Mouse (Mus musculus) heart, embryonic 12.5 days (tissue): ENCODE results near the gene Pla2g1b. TPM values are rescaled to one million over a fixed set of nuclear protein-coding genes. Genes with fewer than 3 reads are reported as not detected.

ENCODE experiments used
- ATAC-seq: fragments of 200-750 bp; cut with Nextera tagmentation; 2 replicates; pipeline ENCODE4 v1.8.0; 2017; ENCODE audit warnings: moderate TSS enrichment, moderate library complexity; ENCODE audit not compliant: insufficient number of reproducible peaks, low FRiP score
- H3K27ac ChIP-seq: fragments of 300-500 bp; sonication (generic); 2 replicates; pipeline ENCODE4 v1.5.1; 2016; ENCODE audit warnings: mild to moderate bottlenecking, moderate library complexity; ENCODE audit not compliant: poor library complexity, severe bottlenecking
- H3K27me3 ChIP-seq: fragments of 300-500 bp; sonication (generic); replicated peaks from 2 replicates; pipeline ENCODE4 v1.6.1; 2016; ENCODE audit warnings: mild to moderate bottlenecking, moderate library complexity
- H3K36me3 ChIP-seq: fragments of 300-500 bp; sonication (generic); 2 replicates; pipeline ENCODE4 v1.6.1; 2016; ENCODE audit warnings: mild to moderate bottlenecking, moderate library complexity
- H3K4me1 ChIP-seq: fragments of 300-500 bp; sonication (generic); replicated peaks from 2 replicates; pipeline ENCODE4 v1.6.1; 2016; ENCODE audit warnings: mild to moderate bottlenecking
- H3K4me2 ChIP-seq: fragments of 300-500 bp; sonication (generic); 2 replicates; pipeline ENCODE4 v1.6.1; 2016; ENCODE audit warnings: mild to moderate bottlenecking, moderate library complexity
- H3K4me3 ChIP-seq: fragments of 300-500 bp; sonication (generic); 2 replicates; pipeline ENCODE4 v1.5.1; 2016; ENCODE audit warnings: mild to moderate bottlenecking
- H3K9ac ChIP-seq: fragments of 300-500 bp; sonication (generic); 2 replicates; pipeline ENCODE4 v1.6.1; 2016; ENCODE audit warnings: mild to moderate bottlenecking, moderate library complexity
- H3K9me3 ChIP-seq: fragments of 300-500 bp; sonication (generic); replicated peaks from 2 replicates; pipeline ENCODE4 v1.6.1; 2016; ENCODE audit warnings: mild to moderate bottlenecking, moderate library complexity
- WGBS: fragments of 180-500 bp; shearing (Covaris S2); methylation state at CpG from one replicate; pipeline ENCODE4 v1.1.7; 2016; 5-methylcytosine and 5-hydroxymethylcytosine counted together
- polyA plus RNA-seq: library from polyadenylated mRNA; unstranded; fragments of >200 nt; fragmentation: Nextera tagmentation; extraction: Ambion mirVana; gene quantifications from 2 replicates; pipeline ENCODE4 v1.2.1, GENCODE M21; 2016

The Pla2g1b gene
- polyA plus RNA-seq, 1 experiment from 2014 or later, result 0.72 TPM

- peak overlapping the region; percentile 67 for H3K4me2 ChIP-seq
- 9% methylated on average over 22 of the region's 22 CpGs for WGBS
- no peak overlapping the region for H3K27ac ChIP-seq
- ATAC-seq, result peak; percentile 77
- peaks cover 12% of the 10 kb centered on the region for H3K27me3 ChIP-seq
- H3K4me3 ChIP-seq, result peak overlapping the region; percentile 39
- H3K9ac ChIP-seq, result peak overlapping the region; percentile 39
- peaks cover 6% of the 10 kb centered on the region; the same call in 1 of the 2 replicates for H3K36me3 ChIP-seq
- no peaks in the 10 kb centered on the region for H3K9me3 ChIP-seq
- peaks cover 16% of the 10 kb centered on the region for H3K4me1 ChIP-seq
Measured at GRCm38 (mm10) chr5:115475337-115476106, 9.5 kb downstream of the Pla2g1b start.

GRCm38 (mm10) chr5:115476107-115476727 lies 10.2 kb downstream of the Pla2g1b start:
- Histone ChIP-seq H3K36me3 (peaks cover 6% of the 10 kb centered on the region; the same call in 1 of the 2 replicates), H3K4me1 (peaks cover 11% of the 10 kb centered on the region), H3K9me3 (no peaks in the 10 kb centered on the region), H3K27ac (no peak overlapping the region), H3K9ac (peak overlapping the region; percentile 39), H3K27me3 (peaks cover 18% of the 10 kb centered on the region), H3K4me2 (peak overlapping the region; percentile 67), H3K4me3 (peak overlapping the region; percentile 39)
- WGBS, result 35% methylated on average over 12 of the region's 12 CpGs
- ATAC-seq, result peak; percentile 33; the same call in 1 of the 2 replicates

- Histone ChIP-seq H3K27ac (no peak overlapping the region), H3K36me3 (peaks cover 11% of the 10 kb centered on the region), H3K9ac (no peak overlapping the region), H3K4me3 (no peak overlapping the region), H3K27me3 (peaks cover 35% of the 10 kb centered on the region), H3K4me1 (peaks cover 19% of the 10 kb centered on the region), H3K4me2 (0 out of 2 replicates have a peak overlapping the region, but pooled peaks have one; percentile 54), H3K9me3 (no peaks in the 10 kb centered on the region)
- 51% methylated on average over 15 of the region's 15 CpGs for WGBS
- no peak for ATAC-seq
Measured at GRCm38 (mm10) chr5:115479561-115479960, 13.5 kb downstream of the Pla2g1b start.

- Histone ChIP-seq H3K27ac (no peak overlapping the region), H3K9me3 (no peaks in the 10 kb centered on the region), H3K27me3 (peaks cover 35% of the 10 kb centered on the region), H3K4me1 (peaks cover 21% of the 10 kb centered on the region), H3K4me3 (peak overlapping the region; percentile 32), H3K4me2 (peak overlapping the region; percentile 54), H3K36me3 (peaks cover 11% of the 10 kb centered on the region), H3K9ac (peak overlapping the region; percentile 41; the same call in 1 of the 2 replicates)
- no peak for ATAC-seq
- WGBS, result 24% methylated on average over 27 of the region's 27 CpGs
Measured at GRCm38 (mm10) chr5:115480101-115480500, 14.0 kb downstream of the Pla2g1b start.

- H3K27ac ChIP-seq, result no peak overlapping the region
- H3K9me3 ChIP-seq, result no peaks in the 10 kb centered on the region
- H3K4me2 ChIP-seq, result peak overlapping the region; percentile 22
- H3K4me1 ChIP-seq, result peaks cover 11% of the 10 kb centered on the region
- peaks cover 5% of the 10 kb centered on the region; the same call in 1 of the 2 replicates for H3K36me3 ChIP-seq
- peaks cover 35% of the 10 kb centered on the region for H3K27me3 ChIP-seq
- 38% methylated on average over 38 of the region's 38 CpGs for WGBS
- 0 out of 2 replicates have a peak overlapping the region, but pooled peaks have one; percentile 15 for H3K9ac ChIP-seq
- no peak overlapping the region for H3K4me3 ChIP-seq
- ATAC-seq, result no peak
Measured at GRCm38 (mm10) chr5:115482390-115483265, 16.6 kb downstream of the Pla2g1b start.

- Histone ChIP-seq H3K9me3 (no peaks in the 10 kb centered on the region), H3K4me1 (peaks cover 11% of the 10 kb centered on the region), H3K36me3 (peaks cover 5% of the 10 kb centered on the region; the same call in 1 of the 2 replicates), H3K27ac (no peak overlapping the region), H3K4me2 (no peak overlapping the region), H3K4me3 (no peak overlapping the region), H3K9ac (no peak overlapping the region), H3K27me3 (peaks cover 35% of the 10 kb centered on the region)
- 37% methylated on average over 6 of the region's 6 CpGs for WGBS
- ATAC-seq, result no peak
Measured at GRCm38 (mm10) chr5:115483385-115483784, 17.3 kb downstream of the Pla2g1b start.

GRCm38 (mm10) chr5:115483947-115484920 lies 18.2 kb downstream of the Pla2g1b start, which contains the start of gene Sirt4:
Gene Sirt4 (minus strand): TSS chr5:115484725.
- peak within 1 kb of the TSS; percentile 7; the same call in 1 of the 2 replicates for H3K27ac ChIP-seq
- H3K4me3 ChIP-seq, result peak within 1 kb of the TSS; percentile 54
- H3K27me3 ChIP-seq, result peaks cover 35% of the 10 kb centered on the region
- peaks cover 5% of the 10 kb centered on the region; the same call in 1 of the 2 replicates for H3K36me3 ChIP-seq
- H3K4me2 ChIP-seq, result peak within 1 kb of the TSS; percentile 64
- peaks cover 16% of the 10 kb centered on the region for H3K4me1 ChIP-seq
- H3K9ac ChIP-seq, result peak within 1 kb of the TSS; percentile 71
- H3K9me3 ChIP-seq, result no peaks in the 10 kb centered on the region
- WGBS, result 8% methylated on average over 30 of the region's 30 CpGs
- peak; percentile 84 for ATAC-seq

DNA sequence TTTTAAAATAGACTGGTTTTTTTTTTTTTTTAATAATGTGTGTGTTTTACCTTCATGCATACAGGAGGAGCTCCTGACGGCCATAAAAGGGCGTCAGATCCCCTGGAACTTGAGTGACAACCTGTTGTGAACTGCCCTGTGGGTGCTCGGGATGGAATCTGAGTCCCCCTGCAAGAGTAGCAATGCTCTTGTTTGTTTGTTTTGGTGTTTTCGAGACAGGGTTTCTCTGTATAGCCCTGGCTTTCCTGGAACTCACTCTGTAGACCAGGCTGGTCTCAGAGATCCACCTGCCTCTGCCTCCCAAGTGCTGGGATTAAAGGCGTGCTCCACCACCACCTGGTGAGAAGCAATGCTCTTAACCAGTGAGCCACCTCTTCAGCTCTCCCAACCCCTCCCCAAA lies 18.9 kb downstream of the Pla2g1b start:
- 61% methylated on average over 5 of the region's 5 CpGs for WGBS
- H3K36me3 ChIP-seq, result peaks cover 5% of the 10 kb centered on the region; the same call in 1 of the 2 replicates
- no peak overlapping the region for H3K27ac ChIP-seq
- H3K4me1 ChIP-seq, result peaks cover 16% of the 10 kb centered on the region
- peaks cover 29% of the 10 kb centered on the region for H3K27me3 ChIP-seq
- H3K9ac ChIP-seq, result peak overlapping the region; percentile 71; the same call in 1 of the 2 replicates
- peak overlapping the region; percentile 54 for H3K4me3 ChIP-seq
- no peak for ATAC-seq
- H3K9me3 ChIP-seq, result no peaks in the 10 kb centered on the region
- H3K4me2 ChIP-seq, result peak overlapping the region; percentile 64

DNA sequence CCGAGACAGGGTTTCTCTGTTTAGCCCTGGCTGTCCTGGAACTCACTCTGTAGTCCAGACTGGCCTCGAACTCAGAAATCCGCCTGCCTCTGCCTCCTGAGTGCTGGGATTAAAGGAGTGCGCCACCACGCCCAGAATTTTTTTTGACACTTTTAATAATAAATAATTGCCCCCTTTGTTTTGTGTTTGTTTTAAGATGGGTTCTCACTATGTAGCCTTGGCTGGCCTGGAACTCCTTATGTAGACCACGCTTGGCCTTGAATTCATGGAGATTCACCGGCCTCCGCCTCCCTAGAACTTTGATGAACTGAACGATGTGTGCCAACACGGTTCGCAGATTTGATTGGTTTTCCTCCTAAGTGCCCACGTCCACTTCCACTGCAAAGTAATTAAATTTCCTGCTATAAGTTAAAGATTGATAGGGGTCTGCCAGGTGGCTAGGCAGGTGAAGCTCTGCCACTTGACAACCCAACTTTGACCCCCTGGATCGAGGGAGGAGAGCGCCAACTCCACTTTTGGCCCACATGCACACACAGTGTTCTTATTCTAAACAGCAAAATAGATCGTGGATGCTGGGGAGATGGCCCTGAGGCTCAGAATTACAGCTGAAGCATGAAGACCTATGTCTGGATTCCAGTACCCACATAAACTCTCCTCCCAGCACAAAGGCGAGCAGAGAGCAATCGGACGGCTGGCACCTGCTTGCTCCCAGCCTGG lies 19.6 kb downstream of the Pla2g1b start:
- Histone ChIP-seq H3K27me3 (peaks cover 22% of the 10 kb centered on the region), H3K4me1 (peaks cover 17% of the 10 kb centered on the region), H3K9me3 (no peaks in the 10 kb centered on the region), H3K9ac (no peak overlapping the region), H3K4me2 (no peak overlapping the region), H3K4me3 (no peak overlapping the region), H3K27ac (no peak overlapping the region), H3K36me3 (peaks cover 5% of the 10 kb centered on the region; the same call in 1 of the 2 replicates)
- 88% methylated on average over 18 of the region's 18 CpGs for WGBS
- ATAC-seq, result no peak
